Mouse (Mus musculus): ENCODE data around the gene Zpr1. TPM values are rescaled to one million over a fixed set of nuclear protein-coding genes. Genes with fewer than 3 reads are reported as not detected.

The Zpr1 gene
- polyA plus RNA-seq, 1 experiment from 2014 or later, result 64.2 TPM

DNA sequence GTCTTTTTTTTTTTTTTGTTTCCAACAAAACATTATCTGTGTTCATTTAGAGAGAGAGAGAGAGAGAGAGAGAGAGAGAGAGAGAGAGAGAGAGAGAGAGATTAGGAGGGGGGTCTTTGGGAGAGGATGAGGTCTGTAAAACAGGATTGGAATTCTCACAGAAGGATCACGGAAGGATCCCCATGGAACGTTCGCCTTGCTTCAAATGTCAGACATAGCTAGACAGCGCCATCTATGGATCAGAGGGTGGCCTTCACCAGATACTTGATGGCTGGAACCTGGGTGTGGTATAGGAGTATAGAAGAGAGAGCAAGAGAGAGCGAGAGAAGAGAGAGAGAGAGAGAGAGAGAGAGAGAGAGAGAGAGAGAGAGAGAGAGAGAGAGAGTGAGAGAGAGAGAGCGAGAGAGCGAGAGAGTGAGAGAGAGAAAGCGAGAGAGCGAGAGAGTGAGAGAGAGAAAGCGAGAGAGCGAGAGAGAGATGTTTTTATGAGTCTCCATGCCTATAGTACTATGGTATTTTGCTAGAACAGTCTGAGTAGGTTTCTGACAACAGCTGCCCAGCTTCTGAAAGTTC is 26.0 kb upstream of the Zpr1 start:
- H3K9me3 ChIP-seq (ENCODE audit: control insufficient read depth, low read length), result no peaks in the 10 kb centered on the region
- H3K36me3 ChIP-seq (ENCODE audit: control insufficient read depth, insufficient read depth, low read length), result no peaks in the 10 kb centered on the region
- no peak overlapping the region for H3K4me3 ChIP-seq (ENCODE audit: low read depth, low read length)
- no peak overlapping the region for H3K4me2 ChIP-seq (ENCODE audit: low read depth, severe bottlenecking)
- ATAC-seq (ENCODE audit: insufficient number of reproducible peaks, low FRiP score, low TSS enrichment, low read depth) (no peak), DNase-seq (ENCODE audit: low spot score) (peak; percentile 86)
- H3K27ac ChIP-seq (replicated peaks; ENCODE audit: low read depth, low read length), result no peak overlapping the region
- no peak overlapping the region for H3K9ac ChIP-seq (ENCODE audit: low read length)
- no peaks in the 10 kb centered on the region for H3K4me1 ChIP-seq (ENCODE audit: control insufficient read depth, insufficient read depth, low read length)
- WGBS, result 22% methylated on average over 11 of the region's 11 CpGs
- H3K27me3 ChIP-seq (ENCODE audit: control insufficient read depth, insufficient read depth, low read length), result no peaks in the 10 kb centered on the region

DNA sequence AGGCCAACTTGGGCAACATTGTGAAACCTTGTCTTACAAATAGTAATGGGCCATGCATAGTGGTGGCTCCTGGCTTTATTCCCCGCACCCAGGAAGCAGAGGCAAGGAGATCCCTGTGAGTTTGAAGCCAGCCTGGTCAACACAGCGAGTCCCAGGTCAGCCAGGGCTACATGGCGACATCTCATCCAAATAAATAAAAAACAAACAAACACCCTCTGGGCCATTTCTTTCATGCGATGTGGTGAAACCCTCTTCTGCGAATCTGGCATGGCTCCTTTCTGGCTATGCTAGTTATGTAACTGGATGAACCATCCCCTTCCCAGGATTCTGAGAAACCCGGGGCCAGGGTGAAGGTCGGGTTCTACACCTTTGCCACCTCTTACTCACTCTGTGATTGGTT is 16.7 kb upstream of the Zpr1 start:
- 85% methylated on average over 7 of the region's 7 CpGs for WGBS
- Histone ChIP-seq H3K27me3 (ENCODE audit: control insufficient read depth, insufficient read depth, low read length) (no peaks in the 10 kb centered on the region), H3K36me3 (ENCODE audit: control insufficient read depth, insufficient read depth, low read length) (no peaks in the 10 kb centered on the region), H3K9ac (ENCODE audit: low read length) (no peak overlapping the region), H3K9me3 (ENCODE audit: control insufficient read depth, low read length) (no peaks in the 10 kb centered on the region), H3K27ac (replicated peaks; ENCODE audit: low read depth, low read length) (no peak overlapping the region), H3K4me1 (ENCODE audit: control insufficient read depth, insufficient read depth, low read length) (no peaks in the 10 kb centered on the region), H3K4me2 (ENCODE audit: low read depth, severe bottlenecking) (no peak overlapping the region), H3K4me3 (ENCODE audit: low read depth, low read length) (no peak overlapping the region)
- DNase-seq (ENCODE audit: low spot score) (no peak), ATAC-seq (ENCODE audit: insufficient number of reproducible peaks, low FRiP score, low TSS enrichment, low read depth) (no peak)

DNA sequence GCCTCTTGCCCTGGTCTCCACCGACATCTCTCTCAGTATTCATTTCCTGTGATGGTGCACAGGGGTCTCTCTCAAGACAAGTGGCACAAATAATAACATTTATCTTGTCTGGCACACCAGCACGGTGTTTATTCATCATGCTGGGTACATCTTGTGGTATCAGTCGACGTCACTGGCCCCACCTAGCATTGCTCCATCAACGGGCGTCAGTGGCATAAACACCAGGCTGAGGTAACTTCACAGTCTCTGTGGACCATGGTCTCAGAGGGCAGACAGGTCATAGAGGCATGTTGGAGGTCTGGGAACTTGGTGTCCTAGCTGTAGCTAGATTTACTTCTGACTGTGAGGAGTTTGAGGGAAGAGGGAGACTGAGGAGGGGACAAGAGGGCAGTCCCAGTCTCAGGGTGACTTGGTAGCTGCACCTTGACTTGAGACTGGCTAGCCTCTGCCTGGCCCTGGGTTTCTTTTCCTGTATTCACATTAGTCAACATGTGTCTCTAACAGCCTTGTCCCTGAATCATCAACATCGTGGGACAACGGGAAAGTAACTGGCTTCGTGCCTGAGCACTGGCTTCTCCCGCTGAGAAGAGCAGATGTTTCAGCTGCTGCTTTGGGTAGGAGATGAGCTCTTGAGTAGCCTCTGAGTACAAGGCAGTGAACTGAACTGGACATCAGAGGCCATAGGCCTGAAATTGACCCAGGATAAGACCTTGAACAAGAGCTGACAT is 16.0 kb upstream of the Zpr1 start:
- H3K9ac ChIP-seq (ENCODE audit: low read length), result no peak overlapping the region
- WGBS, result 87% methylated on average over 10 of the region's 10 CpGs
- H3K9me3 ChIP-seq (ENCODE audit: control insufficient read depth, low read length), result no peaks in the 10 kb centered on the region
- no peak overlapping the region for H3K27ac ChIP-seq (replicated peaks; ENCODE audit: low read depth, low read length)
- no peaks in the 10 kb centered on the region for H3K27me3 ChIP-seq (ENCODE audit: control insufficient read depth, insufficient read depth, low read length)
- no peak overlapping the region for H3K4me3 ChIP-seq (ENCODE audit: low read depth, low read length)
- no peak overlapping the region for H3K4me2 ChIP-seq (ENCODE audit: low read depth, severe bottlenecking)
- H3K4me1 ChIP-seq (ENCODE audit: control insufficient read depth, insufficient read depth, low read length), result no peaks in the 10 kb centered on the region
- H3K36me3 ChIP-seq (ENCODE audit: control insufficient read depth, insufficient read depth, low read length), result no peaks in the 10 kb centered on the region
- ATAC-seq (ENCODE audit: insufficient number of reproducible peaks, low FRiP score, low TSS enrichment, low read depth), result no peak
- DNase-seq (ENCODE audit: low spot score), result no peak

DNA sequence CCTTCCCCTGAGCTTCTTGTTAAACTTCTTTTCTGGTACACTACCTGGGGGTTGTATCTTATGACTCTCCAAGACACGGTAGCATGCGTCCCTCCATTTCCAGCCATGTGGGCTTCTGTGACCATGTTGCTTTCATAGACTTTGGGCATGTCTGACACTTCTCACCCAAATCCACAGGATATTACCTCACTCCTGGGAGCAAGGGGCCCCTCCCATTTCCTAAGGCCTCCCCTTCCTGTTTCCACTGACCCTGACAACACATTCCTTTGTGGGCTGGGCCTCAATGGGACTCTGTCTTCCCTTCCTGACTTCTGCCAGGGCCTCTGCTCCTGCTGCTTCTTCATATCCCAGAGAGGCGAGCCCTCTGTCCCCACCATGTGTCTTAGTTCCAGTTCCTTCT is 15.3 kb upstream of the Zpr1 start:
- Histone ChIP-seq H3K9ac (ENCODE audit: low read length) (no peak overlapping the region), H3K36me3 (ENCODE audit: control insufficient read depth, insufficient read depth, low read length) (no peaks in the 10 kb centered on the region), H3K4me1 (ENCODE audit: control insufficient read depth, insufficient read depth, low read length) (no peaks in the 10 kb centered on the region), H3K9me3 (ENCODE audit: control insufficient read depth, low read length) (no peaks in the 10 kb centered on the region), H3K4me3 (ENCODE audit: low read depth, low read length) (no peak overlapping the region), H3K4me2 (ENCODE audit: low read depth, severe bottlenecking) (no peak overlapping the region), H3K27ac (replicated peaks; ENCODE audit: low read depth, low read length) (no peak overlapping the region), H3K27me3 (ENCODE audit: control insufficient read depth, insufficient read depth, low read length) (no peaks in the 10 kb centered on the region)
- DNase-seq (ENCODE audit: low spot score), result no peak
- WGBS, result 92% methylated on average over 3 of the region's 3 CpGs
- no peak for ATAC-seq (ENCODE audit: insufficient number of reproducible peaks, low FRiP score, low TSS enrichment, low read depth)

DNA sequence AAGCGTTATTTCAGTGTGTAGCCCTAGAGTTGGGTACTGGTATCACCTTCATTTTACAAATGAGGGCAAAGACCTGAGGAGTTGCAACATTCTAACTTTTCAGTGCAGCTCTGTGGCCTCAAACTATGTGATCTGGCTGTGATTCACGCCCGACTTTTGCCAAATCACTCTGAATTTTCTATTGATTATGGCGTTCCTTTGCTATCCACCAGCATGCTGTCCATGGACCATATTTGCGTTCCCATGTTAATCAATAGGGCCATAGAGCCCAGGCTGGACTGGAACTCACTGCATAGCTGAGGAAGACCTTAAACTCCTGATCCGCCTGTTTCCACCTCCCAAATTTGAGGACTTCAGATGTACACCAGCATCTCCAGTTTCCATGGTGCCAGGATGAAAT is 13.8 kb upstream of the Zpr1 start:
- no peaks in the 10 kb centered on the region for H3K27me3 ChIP-seq (ENCODE audit: control insufficient read depth, insufficient read depth, low read length)
- DNase-seq (ENCODE audit: low spot score) (no peak), ATAC-seq (ENCODE audit: insufficient number of reproducible peaks, low FRiP score, low TSS enrichment, low read depth) (no peak)
- H3K27ac ChIP-seq (replicated peaks; ENCODE audit: low read depth, low read length), result no peak overlapping the region
- H3K9me3 ChIP-seq (ENCODE audit: control insufficient read depth, low read length), result no peaks in the 10 kb centered on the region
- H3K9ac ChIP-seq (ENCODE audit: low read length), result no peak overlapping the region
- H3K4me3 ChIP-seq (ENCODE audit: low read depth, low read length), result no peak overlapping the region
- 84% methylated on average over 6 of the region's 6 CpGs for WGBS
- no peak overlapping the region for H3K4me2 ChIP-seq (ENCODE audit: low read depth, severe bottlenecking)
- H3K4me1 ChIP-seq (ENCODE audit: control insufficient read depth, insufficient read depth, low read length), result no peaks in the 10 kb centered on the region
- H3K36me3 ChIP-seq (ENCODE audit: control insufficient read depth, insufficient read depth, low read length), result no peaks in the 10 kb centered on the region

DNA sequence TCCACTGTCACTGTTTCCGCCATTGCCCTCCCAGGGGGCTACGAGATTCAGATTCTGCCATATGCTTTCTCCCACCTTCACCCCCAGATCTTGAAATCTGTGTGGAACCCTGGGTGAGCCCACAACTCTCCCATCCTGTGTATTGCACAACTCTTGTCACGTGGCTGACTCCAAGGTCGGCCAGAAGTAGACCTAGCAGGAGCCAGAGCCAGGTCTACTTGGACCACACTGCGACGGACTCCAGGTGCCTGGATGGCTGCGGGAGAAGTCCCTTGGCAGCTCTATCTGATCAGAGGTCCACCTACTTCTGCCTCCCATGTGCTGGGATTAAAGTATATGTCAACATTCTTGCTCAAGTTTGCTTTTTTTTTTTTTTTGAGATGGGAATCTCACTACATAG is 11.7 kb upstream of the Zpr1 start:
- no peak overlapping the region for H3K27ac ChIP-seq (replicated peaks; ENCODE audit: low read depth, low read length)
- ATAC-seq (ENCODE audit: insufficient number of reproducible peaks, low FRiP score, low TSS enrichment, low read depth), result no peak

DNA sequence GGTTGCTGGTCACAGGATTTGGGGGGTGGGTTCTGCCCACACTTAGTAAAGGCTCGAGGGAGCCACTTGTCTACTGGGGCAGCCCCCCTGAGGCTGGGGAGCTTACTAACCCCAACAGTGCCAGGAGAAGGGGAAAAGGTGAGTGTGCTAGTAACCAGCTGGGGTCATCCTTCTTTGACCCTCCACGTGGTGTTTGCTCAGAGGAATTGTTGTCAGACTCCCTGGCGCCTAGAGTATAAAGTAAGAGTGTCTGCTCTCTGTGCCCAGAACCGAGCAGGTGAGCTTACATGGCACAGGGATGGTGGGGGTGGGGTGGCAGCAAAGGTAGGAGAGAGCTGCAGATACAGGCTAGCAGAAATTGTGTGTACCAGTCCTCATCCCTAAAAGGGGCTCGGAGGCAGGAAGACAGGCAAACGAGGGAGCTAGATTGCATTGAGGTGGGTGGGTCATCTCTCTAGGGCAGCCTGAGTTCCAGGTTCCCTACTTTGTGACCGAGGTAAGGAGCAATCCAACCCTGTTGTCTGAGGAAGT is 4.5 kb upstream of the Zpr1 start, which contains the start of gene Apoa5:
TSS of gene Apoa5 (plus strand) at position 291 of the 531 bp plus-strand sequence.
- Histone ChIP-seq H3K4me1 (ENCODE audit: control insufficient read depth, insufficient read depth, low read length) (0 out of 2 replicates have a peak, but pooled peaks cover 3% of the 10 kb centered on the region), H3K36me3 (ENCODE audit: control insufficient read depth, insufficient read depth, low read length) (no peaks in the 10 kb centered on the region), H3K27me3 (ENCODE audit: control insufficient read depth, insufficient read depth, low read length) (peaks cover 4% of the 10 kb centered on the region; the same call in 1 of the 2 replicates), H3K4me3 (ENCODE audit: low read depth, low read length) (no peak within 1 kb of the TSS), H3K9me3 (ENCODE audit: control insufficient read depth, low read length) (no peaks in the 10 kb centered on the region), H3K4me2 (ENCODE audit: low read depth, severe bottlenecking) (no peak within 1 kb of the TSS), H3K9ac (ENCODE audit: low read length) (no peak within 1 kb of the TSS), H3K27ac (replicated peaks; ENCODE audit: low read depth, low read length) (no peak within 1 kb of the TSS)
- 60% methylated on average over 7 of the region's 7 CpGs for WGBS
- DNase-seq (ENCODE audit: low spot score), result no peak
- ATAC-seq (ENCODE audit: insufficient number of reproducible peaks, low FRiP score, low TSS enrichment, low read depth), result no peak

More for the DNA sequence above, 11.7 kb upstream of the Zpr1 start:
- H3K9me3 ChIP-seq (ENCODE audit: control insufficient read depth, low read length), result no peaks in the 10 kb centered on the region
- no peak overlapping the region for H3K9ac ChIP-seq (ENCODE audit: low read length)
- no peaks in the 10 kb centered on the region for H3K4me1 ChIP-seq (ENCODE audit: control insufficient read depth, insufficient read depth, low read length)
- no peak overlapping the region for H3K4me3 ChIP-seq (ENCODE audit: low read depth, low read length)
- no peak overlapping the region for H3K4me2 ChIP-seq (ENCODE audit: low read depth, severe bottlenecking)
- no peak for DNase-seq (ENCODE audit: low spot score)
- no peaks in the 10 kb centered on the region for H3K27me3 ChIP-seq (ENCODE audit: control insufficient read depth, insufficient read depth, low read length)
- H3K36me3 ChIP-seq (ENCODE audit: control insufficient read depth, insufficient read depth, low read length), result no peaks in the 10 kb centered on the region
- 86% methylated on average over 7 of the region's 7 CpGs for WGBS

DNA sequence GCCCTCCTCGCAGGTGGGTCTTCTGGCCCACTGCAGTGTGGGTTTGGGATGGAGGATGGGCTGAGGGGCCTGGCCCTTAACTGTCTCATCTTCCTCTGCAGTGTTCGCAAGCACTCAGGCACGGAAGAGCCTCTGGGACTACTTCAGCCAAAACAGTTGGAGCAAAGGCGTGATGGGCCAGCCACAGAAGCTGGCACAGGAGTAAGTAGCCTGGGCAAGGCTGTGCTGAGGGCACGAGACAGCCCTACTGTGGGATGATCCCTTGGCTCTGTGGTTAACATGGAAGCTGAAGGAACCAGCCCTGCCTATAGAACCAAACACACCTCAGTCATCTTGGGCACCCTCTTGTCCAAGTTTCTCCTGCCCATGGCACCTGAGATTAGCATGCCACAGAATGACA is 3.7 kb upstream of the Zpr1 start:
- Histone ChIP-seq H3K4me3 (ENCODE audit: low read depth, low read length) (no peak overlapping the region), H3K9ac (ENCODE audit: low read length) (no peak overlapping the region), H3K27ac (replicated peaks; ENCODE audit: low read depth, low read length) (no peak overlapping the region), H3K9me3 (ENCODE audit: control insufficient read depth, low read length) (no peaks in the 10 kb centered on the region), H3K4me2 (ENCODE audit: low read depth, severe bottlenecking) (no peak overlapping the region), H3K36me3 (ENCODE audit: control insufficient read depth, insufficient read depth, low read length) (no peaks in the 10 kb centered on the region), H3K4me1 (ENCODE audit: control insufficient read depth, insufficient read depth, low read length) (0 out of 2 replicates have a peak, but pooled peaks cover 3% of the 10 kb centered on the region), H3K27me3 (ENCODE audit: control insufficient read depth, insufficient read depth, low read length) (peaks cover 4% of the 10 kb centered on the region; the same call in 1 of the 2 replicates)
- no peak for DNase-seq (ENCODE audit: low spot score)
- ATAC-seq (ENCODE audit: insufficient number of reproducible peaks, low FRiP score, low TSS enrichment, low read depth), result no peak
- 91% methylated on average over 5 of the region's 5 CpGs for WGBS

Measured in limb, embryonic 11.5 days (tissue).